18 mouse cellular contexts compared by ENCODE assay signal in genomic region chr12:73682921-73683346, GRCm38 (mm10).
DNase-seq lines count a peak whose midpoint lies in the region.
"Had no signal": no experiment of that assay in that cellular context is flagged by ENCODE, and none has a peak within 500 bp of the region (broad histone marks: within the 10 kb centered on the region; RNA-seq: fewer than 3 reads in every experiment).

No protein-coding gene starts in this region.

- peak; percentile 98 for DNase-seq in heart, adult 11 months
- no peak for DNase-seq in heart, embryonic 10.5 days (ENCODE audit: low spot score)
- peak; percentile 58 to 78 for DNase-seq in heart, adult 9 months (ENCODE audit: low spot score in 2 of 2)
- DNase-seq in kidney, adult 9 months: peak; percentile 55
- peak; percentile 59 for DNase-seq in lung, postnatal 10 days
- DNase-seq in urinary bladder, postnatal 10 days (ENCODE audit: low spot score): no peak
- no peak for DNase-seq in cerebellum, postnatal 4 days (ENCODE audit: low spot score in 2 of 2)
- DNase-seq in gastrocnemius, postnatal 4 days (ENCODE audit: low spot score in 2 of 2): no peak
- DNase-seq: cerebellum, adult 11-12 months; gastrocnemius, postnatal 10 days; layer of hippocampus, postnatal 36 days; midbrain, embryonic 14.5 days; thymus, postnatal 36 days had no signal

- WGBS in heart, embryonic 10.5 days: 58% methylated on average over 7 of the region's 7 CpGs

- H3K4me3 ChIP-seq in heart, embryonic 10.5 days: no peak overlapping the region
- H3K4me3 ChIP-seq: embryonic facial prominence, embryonic 15.5 days; forebrain, embryonic 12.5 days; hindbrain, embryonic 13.5 days; stomach, embryonic 15.5 days had no signal

- no peaks in the 10 kb centered on the region for H3K36me3 ChIP-seq in heart, embryonic 10.5 days
- H3K36me3 ChIP-seq: embryonic facial prominence, embryonic 15.5 days; forebrain, embryonic 12.5 days; hindbrain, embryonic 13.5 days; stomach, embryonic 15.5 days had no signal

- H3K27ac ChIP-seq in heart, embryonic 10.5 days: no peak overlapping the region
- H3K27ac ChIP-seq: embryonic facial prominence, embryonic 15.5 days; forebrain, embryonic 12.5 days; hindbrain, embryonic 13.5 days; macrophage; stomach, embryonic 15.5 days had no signal

- no peaks in the 10 kb centered on the region for H3K27me3 ChIP-seq in heart, embryonic 10.5 days (ENCODE audit: insufficient read depth, poor library complexity, severe bottlenecking)
- H3K27me3 ChIP-seq: embryonic facial prominence, embryonic 15.5 days; forebrain, embryonic 12.5 days; hindbrain, embryonic 13.5 days; stomach, embryonic 15.5 days had no signal

- peaks cover 28% of the 10 kb centered on the region for H3K4me1 ChIP-seq in heart, embryonic 10.5 days

- no peaks in the 10 kb centered on the region for H3K9me3 ChIP-seq in heart, embryonic 10.5 days
- H3K9me3 ChIP-seq: embryonic facial prominence, embryonic 15.5 days; forebrain, embryonic 12.5 days; hindbrain, embryonic 13.5 days; stomach, embryonic 15.5 days had no signal

Comparison
In these comparisons a context has a peak if more than half of its experiments do, and no peak if none do; other contexts are left out.
1. DNase-seq: peak in heart, adult 11 months (single experiment), heart, adult 9 months (2 of 2), kidney, adult 9 months (single experiment) and lung, postnatal 10 days (single experiment); none in heart, embryonic 10.5 days (single experiment), urinary bladder, postnatal 10 days (single experiment), cerebellum, postnatal 4 days (0 of 2) and gastrocnemius, postnatal 4 days (0 of 2).